Mouse (Mus musculus) embryo, embryonic 11 days (tissue): ENCODE data around the gene Oxa1l.
A peak's percentile ranks its signal among the peaks of the same experiment; 100 is the strongest.
"Not testable (repeated sequence)": the region's sequence is repeated elsewhere in the genome, so short reads cannot be mapped to it uniquely, and the experiment has no call there.

Experiments
- DNase-seq: peaks from one replicate; pipeline ENCODE4 v3.0.0-alpha.2; 2015

Oxa1l gene

DNA sequence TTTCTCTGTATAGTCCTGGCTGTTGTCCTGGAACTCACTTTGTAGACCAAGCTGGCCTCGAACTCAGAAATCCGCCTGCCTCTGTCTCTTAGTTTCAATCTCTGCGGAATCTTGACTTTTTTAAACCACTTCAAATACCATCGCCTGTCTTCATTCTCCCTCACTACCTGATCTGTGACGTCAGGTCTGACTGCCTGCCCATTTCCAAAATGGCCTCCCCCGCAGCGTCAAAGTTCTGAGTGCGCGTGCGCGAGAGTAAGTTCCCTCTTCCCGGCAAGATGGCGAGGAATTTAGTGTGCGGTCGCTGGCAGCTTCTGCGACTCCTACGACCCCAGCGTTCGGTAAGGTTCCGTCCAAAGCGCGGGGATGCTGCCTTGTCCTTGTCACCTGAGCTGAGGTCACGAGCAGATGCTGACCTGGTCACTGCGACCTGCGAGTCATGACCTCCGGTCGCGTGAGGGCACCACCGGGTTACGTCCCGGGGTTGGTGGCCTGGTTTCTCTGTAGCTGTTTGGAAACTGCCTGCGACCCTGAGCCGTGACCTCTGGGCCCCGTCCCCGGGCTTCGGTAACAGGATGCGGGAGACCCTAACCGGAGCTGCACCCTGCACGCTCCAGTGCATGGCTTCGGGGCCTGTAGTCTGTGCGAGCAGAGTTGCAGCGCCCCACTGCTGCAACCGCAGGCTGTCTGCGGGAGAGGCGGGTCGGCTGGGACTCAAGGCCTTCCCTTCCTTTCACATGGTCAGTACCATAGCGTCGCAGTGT, at the start of gene Oxa1l:
Oxa1l (plus strand) TSS at position 258 of the 764 bp plus-strand sequence.
- DNase-seq: peak; percentile 96

DNA sequence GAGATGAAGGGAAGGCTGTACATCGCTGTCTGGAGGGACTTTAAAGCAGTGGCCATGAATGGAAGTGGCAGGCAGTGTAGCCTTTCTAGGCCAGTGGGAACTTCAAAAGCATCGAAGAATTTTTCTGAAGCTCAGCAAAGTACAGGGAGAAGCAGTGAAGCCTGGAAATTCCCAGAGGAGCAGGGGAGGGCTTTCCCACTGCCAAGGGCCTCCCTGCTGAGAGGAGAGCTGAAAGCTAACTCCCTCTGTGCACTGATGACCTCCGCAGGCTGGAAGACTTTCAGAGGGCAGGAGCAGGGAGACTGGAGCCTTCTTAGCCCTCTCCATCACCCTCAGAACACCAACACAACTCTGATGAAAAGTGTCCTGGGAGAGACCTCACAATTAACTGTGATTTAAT, 48.9 kb upstream of the Oxa1l start:
- DNase-seq: no peak

DNA sequence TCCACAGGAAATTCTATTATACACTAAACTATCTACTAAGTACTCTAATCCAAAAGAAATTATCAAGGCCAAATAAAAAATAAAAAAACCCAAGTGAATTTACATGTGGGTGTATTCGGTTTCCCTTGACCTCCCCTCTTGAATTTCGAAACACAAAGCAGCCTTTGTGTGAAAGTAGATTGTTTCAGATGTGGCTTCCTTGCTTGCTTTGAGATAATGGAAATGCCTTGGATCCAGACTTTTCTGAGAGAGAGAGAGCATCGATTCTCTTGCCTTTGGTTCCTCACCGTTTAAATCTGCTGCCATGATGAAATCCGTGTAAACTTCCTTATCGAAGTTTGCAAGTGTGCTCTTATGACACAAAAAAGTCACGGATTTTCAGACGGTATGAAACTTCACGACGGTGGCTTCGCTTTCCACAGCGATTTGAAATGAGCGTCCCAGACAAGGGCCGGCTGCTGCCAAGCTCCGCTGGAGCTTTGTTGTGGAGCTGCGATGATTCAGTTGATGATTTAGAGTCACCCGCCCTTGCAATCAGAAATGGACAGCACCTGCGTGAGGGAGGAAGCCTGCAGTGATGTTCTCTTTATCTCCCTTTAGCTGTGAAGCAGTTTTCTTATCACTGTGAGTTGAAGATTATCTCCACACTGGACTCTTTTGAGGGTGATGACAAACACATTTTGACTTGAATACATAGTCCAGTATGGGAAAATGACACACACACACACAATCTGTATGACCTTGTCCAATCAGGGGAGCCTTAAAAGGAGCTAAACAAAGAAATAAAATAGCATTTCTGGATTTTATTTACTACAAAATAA, 38.9 kb upstream of the Oxa1l start:
- no peak for DNase-seq

DNA sequence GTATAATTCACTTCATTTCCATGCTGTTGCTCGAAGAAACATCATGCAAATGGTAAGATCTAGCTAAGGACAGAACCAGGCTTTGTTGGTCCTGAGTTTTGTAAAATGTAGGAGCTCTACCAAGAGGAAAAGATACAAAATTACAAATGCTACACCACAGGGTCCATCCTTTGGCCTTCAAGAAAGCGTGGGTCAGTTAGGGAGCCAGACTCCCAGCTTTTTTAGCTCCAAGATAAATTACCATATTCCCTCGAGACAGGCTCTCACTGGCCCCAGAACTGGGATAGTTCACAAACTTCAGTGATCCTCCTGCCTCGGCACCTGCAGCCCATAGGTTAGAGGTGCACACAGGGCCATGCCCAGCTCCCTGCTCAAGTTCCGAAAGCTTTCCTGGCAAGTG, 36.1 kb upstream of the Oxa1l start:
- DNase-seq: no peak

DNA sequence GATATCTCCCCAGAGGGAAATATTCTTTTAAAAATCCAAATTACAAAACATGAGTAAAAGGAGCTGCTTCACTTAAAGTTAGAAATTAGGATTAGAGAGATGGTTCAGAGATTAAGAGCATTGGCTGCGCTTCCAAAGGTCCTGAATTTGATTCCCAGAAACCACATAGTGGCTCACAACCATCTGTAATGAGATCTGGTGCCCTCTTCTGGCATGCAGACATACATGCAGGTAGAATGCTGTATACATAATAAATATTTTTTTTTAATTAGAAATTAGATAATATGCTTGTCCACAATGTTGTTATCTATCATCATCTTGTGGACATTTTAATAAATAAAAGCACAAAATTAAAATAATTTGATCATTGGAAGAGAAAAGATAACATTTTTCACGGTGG, 32.1 kb upstream of the Oxa1l start:
- no peak for DNase-seq

DNA sequence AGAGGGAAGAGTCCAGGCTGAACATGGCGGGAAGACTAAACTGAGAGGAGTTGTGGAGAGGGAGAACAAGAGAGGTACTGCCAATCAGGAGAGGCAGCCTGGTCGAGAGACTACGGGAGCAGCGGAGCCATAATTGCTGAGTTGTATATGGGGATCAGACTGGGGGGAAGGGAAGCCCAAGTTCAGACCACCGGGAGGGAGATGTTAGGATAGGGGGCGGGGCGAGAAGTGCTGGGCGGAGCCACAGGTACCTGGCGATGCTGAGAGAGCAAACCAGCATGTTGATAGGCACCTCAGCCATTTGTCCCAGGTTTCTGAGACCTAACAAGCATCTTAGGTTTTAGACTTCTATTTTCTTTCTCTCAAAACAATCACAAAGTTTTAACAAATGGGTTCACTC, 31.4 kb upstream of the Oxa1l start:
- peak; percentile 13 for DNase-seq

DNA sequence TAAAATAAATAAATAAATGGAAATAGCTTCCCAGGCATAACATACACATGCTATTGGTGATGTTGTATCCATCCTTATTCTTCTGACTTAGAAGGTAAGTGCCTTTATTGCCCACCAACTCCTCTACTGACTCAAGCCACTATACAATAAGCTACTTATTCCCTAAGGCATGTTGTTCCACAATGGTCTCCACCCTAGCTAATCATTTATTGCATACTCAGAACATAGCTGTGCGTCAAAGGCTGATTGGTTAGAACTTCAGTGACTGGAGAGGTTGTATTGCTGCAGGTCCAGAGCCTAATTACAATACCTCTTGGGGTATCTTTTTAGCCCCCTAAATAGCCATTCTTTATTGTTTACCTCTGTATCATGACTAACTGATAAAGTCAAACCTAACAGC, 29.5 kb upstream of the Oxa1l start:
- DNase-seq: no peak

DNA sequence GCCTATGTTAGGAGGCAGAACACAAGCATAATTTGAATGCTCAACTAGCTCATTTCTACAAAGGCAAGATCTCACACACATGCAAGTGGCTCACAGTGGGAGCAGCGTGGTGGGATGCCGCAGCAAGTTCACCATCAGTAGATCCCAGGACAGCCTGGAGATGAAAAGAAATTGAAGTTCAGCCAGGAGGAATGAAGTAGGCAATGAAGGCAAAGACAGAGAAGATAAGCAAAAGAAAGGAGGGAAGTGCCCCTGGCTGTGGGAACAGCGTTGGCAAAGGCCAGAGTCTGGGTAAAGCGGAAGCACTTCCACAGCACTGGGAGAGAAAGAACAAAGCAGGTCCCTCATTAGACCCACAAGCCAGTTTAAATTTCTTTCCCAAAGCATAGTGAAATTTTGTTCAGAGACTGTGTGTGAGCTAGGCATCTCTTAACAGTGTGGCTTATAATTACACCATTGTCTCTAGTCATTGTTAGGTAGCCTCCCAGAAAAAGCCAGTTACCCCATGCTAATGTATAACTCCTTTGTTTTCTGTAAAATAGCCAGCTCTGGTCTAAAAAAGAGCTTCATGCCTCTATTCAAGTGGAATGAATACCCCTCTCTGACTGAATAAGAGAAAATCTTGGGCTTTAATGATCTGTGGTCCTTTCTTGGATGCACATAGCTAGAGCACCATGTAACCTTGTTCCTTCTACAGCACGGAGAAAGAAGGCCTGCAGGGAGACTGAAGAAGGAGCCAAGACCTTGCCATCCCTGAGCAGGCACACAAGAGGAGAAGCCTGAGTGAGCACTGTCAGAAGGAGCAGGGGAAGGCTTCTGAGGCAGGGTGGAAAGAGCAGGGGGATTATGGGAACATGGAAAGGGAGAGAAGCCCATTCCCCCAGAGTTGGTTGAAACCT, 28.2 kb upstream of the Oxa1l start:
- peak; percentile 12 for DNase-seq

DNA sequence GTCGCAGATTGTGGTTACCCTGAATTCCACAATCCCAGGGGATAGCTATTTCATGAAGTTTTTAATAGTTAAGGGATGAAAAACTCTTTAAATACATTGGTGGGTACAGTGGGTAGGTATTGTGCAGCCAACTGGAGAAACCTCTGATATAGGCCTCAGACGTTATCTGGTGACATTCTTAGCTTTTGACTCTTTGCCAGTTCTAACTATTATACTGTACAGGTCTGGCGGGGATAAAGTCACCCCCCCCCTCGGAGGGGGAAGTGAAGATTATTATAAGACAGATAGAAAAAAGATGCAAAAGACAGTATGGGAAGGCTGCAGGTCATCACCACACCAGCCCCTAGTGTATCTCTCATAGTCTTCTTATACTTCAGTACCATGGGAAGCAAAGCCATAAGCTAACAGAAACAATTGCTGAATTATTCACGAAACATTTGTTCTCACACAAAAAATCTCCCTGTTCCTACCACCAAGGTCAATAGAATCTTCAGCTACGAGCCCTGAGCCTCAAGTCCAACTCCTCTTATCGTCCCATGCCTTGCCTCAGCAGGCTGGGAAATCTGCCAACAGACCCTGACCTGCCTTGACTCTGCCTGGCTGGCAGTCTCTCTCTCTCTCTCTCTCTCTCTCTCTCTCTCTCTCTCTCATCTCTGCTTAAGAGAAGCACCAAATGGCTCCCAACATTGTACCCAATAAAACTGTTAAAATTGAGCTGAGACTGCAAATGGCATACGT, 27.0 kb upstream of the Oxa1l start:
- DNase-seq: no peak

DNA sequence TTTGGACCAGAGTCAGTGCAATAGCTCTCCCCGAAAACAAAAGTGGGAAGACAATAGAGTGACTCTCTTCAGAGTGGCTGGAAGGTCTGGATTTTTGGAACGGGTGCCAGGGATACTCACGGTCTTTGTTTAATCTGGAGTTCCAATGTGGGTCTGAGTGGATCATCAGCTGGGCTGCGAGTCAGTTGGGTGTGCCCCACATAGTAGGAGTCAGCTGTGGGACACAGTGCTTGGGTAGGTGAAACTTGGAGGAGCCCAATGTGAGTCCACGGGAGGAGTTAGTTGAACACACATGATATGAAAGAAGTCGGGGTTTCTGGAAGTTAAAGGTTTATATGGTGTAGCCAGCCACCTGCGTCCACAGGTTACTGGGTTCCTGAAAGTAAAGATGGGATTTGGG, 19.8 kb upstream of the Oxa1l start:
- no peak for DNase-seq

DNA sequence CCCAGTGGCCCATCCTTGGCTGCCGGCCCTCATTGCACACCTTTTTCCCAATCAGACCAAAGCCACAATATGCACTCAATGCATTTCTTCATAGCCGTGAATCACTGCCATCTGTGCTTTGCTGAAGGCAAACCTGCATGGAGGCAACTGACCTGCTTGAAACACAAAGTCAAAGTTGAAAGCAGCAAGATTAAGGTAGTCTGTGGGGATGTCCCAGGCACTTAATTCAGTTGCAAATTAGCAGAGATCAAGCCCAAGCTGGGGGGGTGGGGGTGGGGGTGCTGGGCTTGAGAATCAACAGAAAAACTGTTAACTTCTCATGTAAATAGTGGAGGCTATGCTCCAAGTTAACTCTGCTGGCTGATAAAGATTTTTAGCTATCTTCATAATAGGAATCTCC, 18.8 kb upstream of the Oxa1l start:
- not testable (repeated sequence) for DNase-seq

DNA sequence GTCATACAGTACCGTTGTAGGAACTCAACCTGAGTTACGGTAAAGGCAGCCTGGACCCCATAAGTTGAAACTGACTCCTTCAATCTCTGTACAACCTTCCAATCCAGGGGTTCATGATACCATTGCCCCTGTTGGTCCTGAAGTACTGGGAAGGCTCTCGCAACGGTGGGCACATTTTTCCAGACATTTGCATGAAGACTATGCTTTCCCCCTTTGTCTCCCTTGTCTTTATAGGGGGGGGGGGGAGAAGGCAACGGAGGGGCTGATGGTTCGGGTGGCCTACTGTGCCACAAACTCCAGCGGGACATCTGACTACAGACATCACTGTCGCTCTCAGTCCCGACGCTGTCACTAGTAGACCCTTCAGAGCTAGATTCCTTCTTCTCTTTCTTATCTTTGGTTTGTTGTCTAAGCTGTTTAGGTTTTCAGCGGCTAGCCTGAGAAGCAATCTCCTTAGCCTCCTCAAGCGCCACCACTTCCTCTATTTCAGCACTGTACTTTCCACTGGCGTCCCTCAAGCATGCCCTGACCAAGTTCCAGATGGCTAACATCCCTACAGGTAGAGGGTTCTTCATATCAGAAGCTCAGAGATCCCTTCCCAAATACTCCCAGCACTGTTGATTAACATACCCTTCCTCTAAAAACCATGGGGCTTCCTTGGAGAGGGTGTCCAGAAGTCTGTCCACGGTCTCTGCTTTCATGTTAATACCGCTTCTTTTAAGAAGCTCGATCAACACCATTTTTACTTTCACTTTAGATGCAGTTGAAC, 9.7 kb upstream of the Oxa1l start:
- DNase-seq: not testable (repeated sequence)

DNA sequence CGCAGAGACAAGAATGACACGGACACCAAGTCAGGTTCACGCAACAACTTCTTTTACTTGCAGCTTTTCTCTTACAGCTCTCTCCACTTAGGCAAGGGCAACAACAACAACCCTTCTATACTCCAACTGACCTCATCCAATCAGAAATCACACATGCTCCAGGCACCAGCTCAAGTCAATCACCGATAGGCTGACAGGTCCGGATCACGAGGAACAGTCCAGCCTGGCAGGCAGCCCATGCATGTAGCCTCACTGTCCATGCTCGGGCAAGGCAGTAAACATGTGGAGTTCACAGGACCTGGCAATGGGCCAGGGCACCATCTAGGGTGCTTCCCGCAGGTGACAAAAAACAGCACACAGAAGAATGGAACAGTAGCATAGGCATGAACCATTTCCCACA, 8.3 kb upstream of the Oxa1l start:
- DNase-seq: no peak

DNA sequence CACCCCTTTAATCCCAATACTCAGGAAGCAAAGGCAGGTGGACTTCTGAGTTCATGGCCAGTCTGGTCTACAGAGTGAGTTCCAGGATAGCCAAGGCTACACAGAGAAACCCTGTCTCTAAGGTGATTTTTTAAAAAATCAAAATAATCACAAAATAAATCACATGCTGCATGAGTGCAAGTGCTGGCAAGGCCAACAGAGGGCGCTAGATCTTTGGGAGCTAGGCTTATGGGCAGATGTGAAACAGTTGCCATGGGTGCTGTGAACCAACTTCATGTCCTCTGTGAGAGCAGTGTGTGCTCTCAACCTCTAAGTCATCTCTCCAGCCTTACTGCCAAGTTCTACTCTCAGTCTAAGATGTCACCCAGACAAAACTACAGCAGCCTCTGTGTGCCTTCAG, 6.2 kb upstream of the Oxa1l start:
- no peak for DNase-seq

DNA sequence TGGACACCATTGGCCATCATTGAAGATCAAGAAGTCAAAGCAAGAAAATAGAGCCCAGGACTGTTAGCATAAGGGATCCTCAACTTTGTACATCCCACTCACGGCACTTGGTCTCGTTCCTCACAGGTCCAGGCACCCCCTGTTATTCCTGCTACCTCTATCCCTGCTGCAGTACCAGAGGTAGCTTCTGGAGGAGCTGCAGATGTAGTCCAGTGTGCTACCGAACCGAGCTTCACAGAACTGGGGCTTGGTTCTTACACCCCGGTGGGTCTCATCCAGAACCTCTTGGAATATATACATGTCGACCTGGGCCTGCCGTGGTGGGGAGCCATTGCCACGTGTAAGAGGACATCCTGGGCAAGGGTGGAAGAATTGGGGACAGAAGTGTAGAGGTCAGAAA, 2.5 kb downstream of the Oxa1l start:
- no peak for DNase-seq

DNA sequence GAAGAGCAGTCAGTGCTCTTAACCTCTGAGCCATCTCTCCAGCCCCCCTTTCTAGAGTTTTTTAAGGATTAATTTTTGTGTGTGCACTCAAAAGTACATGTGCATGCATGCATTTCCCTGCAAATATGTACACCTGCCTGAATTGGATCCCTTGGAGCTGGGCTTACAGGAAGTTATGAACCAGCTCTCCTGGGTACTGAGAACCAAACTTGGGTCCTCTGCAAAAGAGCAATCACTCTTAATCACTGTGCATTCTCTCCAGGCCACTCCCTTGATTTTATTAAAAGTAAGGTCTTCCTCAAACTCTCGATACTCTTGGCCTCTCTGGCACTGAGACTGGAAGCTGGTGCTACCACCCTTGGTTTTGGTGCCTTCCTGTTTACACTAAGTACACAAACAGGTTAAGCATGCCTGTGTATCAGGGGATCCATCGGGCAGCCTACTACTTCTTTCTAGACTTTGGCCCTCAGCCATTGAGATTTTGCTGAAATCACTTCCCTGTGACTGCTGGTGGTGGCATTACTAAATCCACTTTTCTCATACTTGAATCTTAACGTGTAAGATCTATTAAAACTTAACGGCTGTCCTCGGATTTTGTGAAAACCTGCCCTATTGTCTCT, 4.5 kb downstream of the Oxa1l start:
- no peak for DNase-seq

DNA sequence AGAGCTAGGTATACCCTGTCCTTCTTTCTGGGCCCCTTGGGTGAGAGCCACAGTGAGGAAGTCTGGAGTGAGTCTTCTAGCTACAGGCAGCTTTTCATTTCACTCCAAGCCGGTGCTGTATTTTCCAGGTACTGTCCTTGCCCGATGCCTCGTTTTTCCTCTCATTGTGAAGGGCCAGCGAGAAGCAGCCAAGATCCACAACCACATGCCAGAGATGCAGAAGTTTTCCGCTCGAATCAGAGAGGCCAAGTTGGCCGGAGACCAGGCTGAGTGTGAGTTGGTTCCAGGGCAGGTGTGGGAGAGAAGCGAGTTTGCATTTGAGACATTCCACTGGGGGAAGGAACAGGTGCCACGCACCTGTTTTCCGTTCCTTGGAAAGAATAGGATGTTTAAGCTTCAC, 5.9 kb downstream of the Oxa1l start:
- DNase-seq: no peak

DNA sequence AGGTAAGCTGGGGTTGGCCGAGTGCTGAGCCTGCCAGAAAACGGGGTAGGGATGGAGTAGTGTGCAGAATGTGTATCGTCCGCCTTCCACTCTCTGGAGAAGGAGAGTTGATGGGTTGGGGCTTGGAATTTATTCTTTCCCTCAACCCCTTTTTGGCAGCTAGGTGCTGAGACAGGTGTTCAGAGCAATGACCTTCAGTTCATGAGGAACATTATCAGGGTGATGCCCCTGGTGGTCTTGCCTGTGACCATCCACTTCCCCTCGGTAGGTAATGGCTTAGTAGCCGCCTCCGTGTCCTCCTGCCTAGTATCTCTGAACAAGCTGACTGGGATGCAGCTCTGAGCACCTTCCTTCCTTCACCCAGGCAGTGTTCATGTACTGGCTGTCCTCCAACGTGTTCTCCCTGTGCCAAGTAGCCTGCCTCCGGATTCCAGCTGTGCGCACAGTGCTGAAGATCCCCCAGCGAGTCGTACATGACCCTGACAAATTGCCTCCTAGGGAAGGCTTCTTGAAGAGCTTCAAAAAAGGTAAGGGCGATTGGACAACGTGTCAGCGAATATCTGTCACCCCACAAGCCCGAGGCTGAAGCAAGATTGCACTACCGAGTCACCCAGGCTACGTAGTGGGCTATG, 6.9 kb downstream of the Oxa1l start:
- DNase-seq: no peak

DNA sequence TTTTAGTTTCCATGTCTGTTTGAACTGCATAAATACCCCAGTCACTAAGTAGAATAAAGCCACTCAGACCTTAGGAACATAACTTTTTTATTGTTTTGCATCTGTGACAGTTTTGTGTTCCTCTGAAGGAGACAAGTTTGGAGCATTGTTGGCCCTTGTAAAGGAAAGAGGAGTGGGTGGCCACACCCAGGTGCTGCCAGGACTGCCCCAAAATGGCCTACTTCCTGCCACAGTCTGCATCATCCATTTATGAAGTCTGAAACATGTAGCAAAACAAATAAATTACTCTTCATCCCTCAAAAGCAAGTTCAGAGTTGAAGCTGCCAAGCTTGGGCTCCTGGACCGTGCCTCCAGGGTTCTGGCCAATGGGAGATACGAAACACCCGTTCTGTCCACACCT, 8.7 kb downstream of the Oxa1l start:
- no peak for DNase-seq

DNA sequence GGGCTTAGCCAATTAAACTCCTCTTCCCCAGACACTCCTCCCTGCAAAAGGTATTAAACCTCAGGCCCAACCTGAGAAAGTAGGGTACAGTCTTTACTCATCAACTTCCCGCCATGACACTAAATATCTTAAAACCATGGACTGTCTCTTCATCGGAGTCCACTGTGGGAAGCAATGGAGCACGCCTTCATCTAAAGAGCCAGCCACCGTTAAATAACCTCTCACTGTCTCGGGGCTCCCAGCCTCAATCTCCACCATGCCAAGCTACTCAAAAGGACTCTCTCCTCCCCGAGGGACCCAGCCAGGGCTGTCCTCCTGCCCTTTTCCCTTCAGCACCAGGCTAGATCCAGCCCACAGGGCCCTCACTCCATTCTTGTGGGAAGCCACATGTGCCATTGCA, 10.0 kb downstream of the Oxa1l start:
- DNase-seq: no peak

DNA sequence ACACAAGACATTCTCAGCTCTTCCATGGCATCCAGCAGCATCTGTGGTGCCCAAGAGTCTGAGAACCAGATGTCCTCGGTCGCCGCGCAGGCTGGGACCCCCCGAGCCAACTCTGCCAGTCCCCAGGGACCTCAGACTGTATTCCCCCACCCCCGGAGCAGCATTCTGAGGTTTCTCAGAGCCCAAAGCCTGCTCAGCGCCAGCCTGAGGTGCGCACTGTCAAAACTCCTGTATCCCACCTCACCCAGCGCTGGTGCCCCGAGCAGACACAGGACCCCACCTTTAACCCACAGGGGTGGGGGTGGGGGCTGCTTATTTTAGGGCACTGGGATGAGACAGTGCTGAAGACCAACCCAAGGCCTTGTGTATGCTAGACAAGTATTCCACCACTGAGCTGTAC, 10.8 kb downstream of the Oxa1l start:
- no peak for DNase-seq
